Mouse (Mus musculus): Measurements from ENCODE around the gene Pygm. TPM values are rescaled to one million over a fixed set of nuclear protein-coding genes. Genes with fewer than 3 reads are reported as not detected.

The Pygm gene
- polyA plus RNA-seq (2015; fragmentation: Illumina TruSeq; extraction: RNeasy Lipid Tissue Mini Kit (QIAGEN cat#74804); ENCODE audit: low read depth, low replicate concordance), result 41.5 TPM

DNA sequence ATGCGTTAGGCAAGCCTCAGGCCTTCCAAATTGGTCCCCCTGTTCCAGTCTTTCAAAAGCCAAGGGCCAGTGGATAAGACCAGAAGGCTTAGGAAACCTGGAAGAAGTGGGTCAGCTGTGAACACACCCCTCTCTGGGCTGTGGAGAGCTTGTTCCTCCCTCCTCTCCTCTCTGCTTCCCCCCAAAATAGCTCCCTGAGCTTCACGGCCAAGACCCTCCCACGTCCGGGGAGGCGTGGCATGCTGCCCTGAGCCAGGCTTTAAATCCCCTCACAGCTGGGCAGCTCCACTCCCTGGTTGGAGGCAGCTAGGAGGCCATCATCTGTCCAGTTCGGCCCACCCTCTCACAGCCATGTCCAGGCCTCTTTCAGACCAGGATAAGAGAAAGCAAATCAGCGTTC, at the start of gene Pygm:
Gene Pygm (plus strand): TSS at position 272 of the 400 bp plus-strand sequence.

DNA sequence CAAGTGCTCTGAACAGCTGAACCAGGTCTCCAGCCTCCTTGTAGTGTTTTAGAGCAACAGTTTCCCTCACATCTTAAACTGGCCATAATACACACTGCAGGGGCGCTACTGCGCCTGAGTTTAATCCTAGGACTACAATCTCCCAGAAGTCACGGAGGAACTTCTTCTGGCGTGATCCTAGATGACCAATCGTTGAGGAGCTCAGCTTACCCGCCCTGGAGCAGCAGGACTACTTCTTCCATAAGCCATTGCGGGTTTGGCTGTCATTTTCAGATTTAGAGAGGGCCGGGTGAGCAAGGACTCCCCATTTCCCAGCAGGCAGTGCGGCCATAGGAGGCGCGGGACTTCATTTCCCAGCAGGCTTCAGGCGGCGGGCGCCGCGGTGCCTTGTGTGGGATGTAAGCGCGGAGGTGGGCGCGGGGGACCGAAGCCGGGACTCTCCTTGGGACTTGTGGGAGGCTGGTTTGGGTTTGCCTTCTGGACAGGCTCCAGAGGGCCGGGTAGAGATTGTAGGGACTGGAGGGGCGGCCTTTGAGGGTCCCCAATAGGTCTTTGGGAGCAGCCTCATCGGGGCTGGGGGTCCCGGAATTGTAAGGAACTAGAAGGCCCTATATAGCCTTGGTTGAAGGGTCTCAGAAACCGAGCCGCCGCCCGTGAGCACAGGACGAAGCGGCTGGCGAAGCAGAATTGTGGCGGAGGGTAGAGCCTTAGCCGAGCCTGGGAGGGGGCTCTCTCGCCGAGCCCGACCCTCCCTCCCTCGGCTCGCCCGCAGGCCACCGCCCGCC, 49.3 kb upstream of the Pygm start, which contains the start of gene Men1:
Gene Men1 (plus strand): TSS at position 307 of the 785 bp plus-strand sequence.

DNA sequence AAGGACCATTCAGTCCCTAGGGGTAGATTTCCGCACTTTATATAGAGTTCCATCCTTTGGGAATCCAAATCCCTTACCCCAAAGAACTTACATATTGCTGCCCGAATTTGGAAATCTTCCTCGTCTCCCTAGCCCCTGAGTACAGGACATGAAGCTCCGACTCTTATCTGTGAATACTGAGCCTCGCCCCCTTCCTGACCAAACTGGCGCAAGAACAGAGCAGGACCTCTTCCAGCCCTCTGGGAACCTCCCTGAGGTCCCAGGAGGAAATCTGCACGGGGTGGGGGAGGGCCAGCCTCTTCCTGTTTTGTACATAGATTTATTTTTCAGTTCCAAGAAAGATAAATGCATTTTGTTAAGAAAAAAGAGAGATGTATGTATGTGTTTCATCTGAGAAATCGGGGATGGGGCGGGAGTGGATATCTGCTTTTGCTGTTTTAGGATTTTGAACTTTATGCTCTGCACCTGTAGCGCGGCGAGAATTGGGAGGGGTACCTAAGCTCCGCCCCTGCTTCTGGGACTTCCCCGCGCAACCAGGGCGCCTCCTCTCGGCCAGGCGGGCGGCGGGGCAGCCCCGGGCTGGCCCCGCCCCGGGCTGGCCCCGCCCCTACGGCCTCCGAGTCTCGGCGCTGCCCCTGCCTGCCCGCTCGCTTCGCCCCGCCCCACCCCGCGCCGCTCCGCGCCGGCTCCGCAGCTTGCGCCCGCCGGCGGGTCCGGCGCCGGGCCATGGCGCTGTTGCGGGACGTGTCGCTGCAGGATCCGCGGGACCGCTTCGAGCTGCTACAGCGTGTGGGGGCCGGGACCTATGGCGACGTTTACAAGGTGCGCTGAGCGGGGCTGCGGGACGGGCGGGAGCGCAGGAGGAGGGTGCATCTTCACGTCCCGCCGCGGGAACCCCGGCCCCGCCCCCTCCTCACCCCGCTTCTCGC, 43.4 kb upstream of the Pygm start, which contains the start of gene Map4k2:
Gene Map4k2 (plus strand): TSS at position 612 of the 929 bp plus-strand sequence.

GRCm38 (mm10) chr19:6363411-6364240, 20.6 kb upstream of the Pygm start, which contains the start of gene Sf1:
Sf1 (plus strand) TSS chr19:6363690.

GRCm38 (mm10) chr19:6399285-6400095, 15.3 kb downstream of the Pygm start, which contains the start of gene Rasgrp2:
Rasgrp2 (plus strand) TSS chr19:6399340.

GRCm38 (mm10) chr19:6418233-6418879, 34.2 kb downstream of the Pygm start, which contains the start of gene Nrxn2:
Nrxn2 (plus strand) TSS chr19:6418731.

Other genes starting within 250 kb of the Pygm start
- gene Batf2, start 243.4 kb upstream of the Pygm start, polyA plus RNA-seq (2015; fragmentation: Illumina TruSeq; extraction: RNeasy Lipid Tissue Mini Kit (QIAGEN cat#74804); ENCODE audit: low read depth, low replicate concordance), result not detected
- gene Arl2, start 242.9 kb upstream of the Pygm start, polyA plus RNA-seq (2015; fragmentation: Illumina TruSeq; extraction: RNeasy Lipid Tissue Mini Kit (QIAGEN cat#74804); ENCODE audit: low read depth, low replicate concordance), result 91.3 TPM
- not detected for gene Majin, start 200.0 kb upstream of the Pygm start, polyA plus RNA-seq (2015; fragmentation: Illumina TruSeq; extraction: RNeasy Lipid Tissue Mini Kit (QIAGEN cat#74804); ENCODE audit: low read depth, low replicate concordance)
- not detected for gene Gpha2, start 158.0 kb upstream of the Pygm start, polyA plus RNA-seq (2015; fragmentation: Illumina TruSeq; extraction: RNeasy Lipid Tissue Mini Kit (QIAGEN cat#74804); ENCODE audit: low read depth, low replicate concordance)
- gene Ppp2r5b, start 148.5 kb upstream of the Pygm start, polyA plus RNA-seq (2015; fragmentation: Illumina TruSeq; extraction: RNeasy Lipid Tissue Mini Kit (QIAGEN cat#74804); ENCODE audit: low read depth, low replicate concordance), result 120 TPM
- 18.9 TPM for gene Atg2a, start 142.7 kb upstream of the Pygm start, polyA plus RNA-seq (2015; fragmentation: Illumina TruSeq; extraction: RNeasy Lipid Tissue Mini Kit (QIAGEN cat#74804); ENCODE audit: low read depth, low replicate concordance)
- 27.8 TPM for gene Ehd1, start 107.7 kb upstream of the Pygm start, polyA plus RNA-seq (2015; fragmentation: Illumina TruSeq; extraction: RNeasy Lipid Tissue Mini Kit (QIAGEN cat#74804); ENCODE audit: low read depth, low replicate concordance)
- gene Cdc42bpg, start 77.9 kb upstream of the Pygm start, polyA plus RNA-seq (2015; fragmentation: Illumina TruSeq; extraction: RNeasy Lipid Tissue Mini Kit (QIAGEN cat#74804); ENCODE audit: low read depth, low replicate concordance), result 2.4 TPM
- gene Men1, start 49.4 kb upstream of the Pygm start, polyA plus RNA-seq (2015; fragmentation: Illumina TruSeq; extraction: RNeasy Lipid Tissue Mini Kit (QIAGEN cat#74804); ENCODE audit: low read depth, low replicate concordance), result 44.9 TPM
- 71.5 TPM for gene Map4k2, start 43.3 kb upstream of the Pygm start, polyA plus RNA-seq (2015; fragmentation: Illumina TruSeq; extraction: RNeasy Lipid Tissue Mini Kit (QIAGEN cat#74804); ENCODE audit: low read depth, low replicate concordance)
- 147 TPM for gene Sf1, start 20.7 kb upstream of the Pygm start, polyA plus RNA-seq (2015; fragmentation: Illumina TruSeq; extraction: RNeasy Lipid Tissue Mini Kit (QIAGEN cat#74804); ENCODE audit: low read depth, low replicate concordance)
- gene Rasgrp2, start 14.9 kb downstream of the Pygm start, polyA plus RNA-seq (2015; fragmentation: Illumina TruSeq; extraction: RNeasy Lipid Tissue Mini Kit (QIAGEN cat#74804); ENCODE audit: low read depth, low replicate concordance), result 93.5 TPM
- gene Nrxn2, start 34.3 kb downstream of the Pygm start, polyA plus RNA-seq (2015; fragmentation: Illumina TruSeq; extraction: RNeasy Lipid Tissue Mini Kit (QIAGEN cat#74804); ENCODE audit: low read depth, low replicate concordance), result 190 TPM
- 1.0 TPM for gene Slc22a12, start 158.6 kb downstream of the Pygm start, polyA plus RNA-seq (2015; fragmentation: Illumina TruSeq; extraction: RNeasy Lipid Tissue Mini Kit (QIAGEN cat#74804); ENCODE audit: low read depth, low replicate concordance)

All from brain, adult 10 weeks (tissue).